Mouse (Mus musculus) MEL (cell line): ENCODE data around the gene Stpg1. TPM values are rescaled to one million over a fixed set of nuclear protein-coding genes. Genes with fewer than 3 reads are reported as not detected.

ENCODE experiments used
- DNase-seq: peaks from one replicate; pipeline ENCODE4 v3.0.0; 2011; ENCODE audit warnings: low read depth, low spot score
- H3K27ac ChIP-seq: 2 replicates; pipeline ENCODE4 v1.5.1; 2012; ENCODE audit warnings: low read depth, mild to moderate bottlenecking, control low read depth, low read length, moderate library complexity; ENCODE audit not compliant: control insufficient read depth
- H3K27me3 ChIP-seq, 2 experiments: fragments of 150-350 bp in 1 of 2; sonication (generic) in 1 of 2; 2 replicates each; pipeline ENCODE4 v1.6.1; 2012; ENCODE audit warnings: low read length in 2 of 2, mild to moderate bottlenecking in 2 of 2, improper control_type of control experiment in 1 of 2, moderate library complexity in 1 of 2; ENCODE audit not compliant: insufficient read depth in 2 of 2, control insufficient read depth in 1 of 2
- H3K36me3 ChIP-seq, 2 experiments: 2 replicates each; pipeline ENCODE4 v1.6.1; 2012 to 2014; ENCODE audit warnings: low read length in 2 of 2, improper control_type of control experiment in 1 of 2, inconsistent platforms in 1 of 2, mild to moderate bottlenecking in 1 of 2; ENCODE audit not compliant: insufficient read depth in 2 of 2, control insufficient read depth in 1 of 2
- H3K4me1 ChIP-seq, 2 experiments: fragments of 150-350 bp in 1 of 2; sonication (generic) in 1 of 2; 2 replicates each; pipeline ENCODE4 v1.6.1; 2012; ENCODE audit warnings: low read length in 2 of 2, improper control_type of control experiment in 1 of 2, mild to moderate bottlenecking in 1 of 2; ENCODE audit not compliant: insufficient read depth in 2 of 2, control insufficient read depth in 1 of 2
- H3K4me3 ChIP-seq, 2 experiments: fragments of 150-350 bp in 1 of 2; sonication (generic) in 1 of 2; 2 replicates each; pipeline ENCODE4 v1.5.1; 2012; ENCODE audit warnings: low read depth in 2 of 2, low read length in 2 of 2, mild to moderate bottlenecking in 2 of 2, moderate library complexity in 2 of 2, control low read depth in 1 of 2, improper control_type of control experiment in 1 of 2; ENCODE audit not compliant: control insufficient read depth in 1 of 2, insufficient read depth in 1 of 2
- H3K79me2 ChIP-seq: 2 replicates; pipeline ENCODE4 v1.6.1; 2012; ENCODE audit warnings: mild to moderate bottlenecking, low read length, moderate library complexity; ENCODE audit not compliant: control insufficient read depth, poor library complexity, insufficient read depth
- H3K9ac ChIP-seq: 2 replicates; pipeline ENCODE4 v1.6.1; 2012; ENCODE audit warnings: low read depth, mild to moderate bottlenecking, control low read depth, low read length, moderate library complexity; ENCODE audit not compliant: control insufficient read depth, poor library complexity, severe bottlenecking
- H3K9me3 ChIP-seq: fragments of 150-350 bp; sonication (generic); replicated peaks from 2 replicates; pipeline ENCODE4 v1.6.1; 2012; ENCODE audit warnings: mild to moderate bottlenecking, low read length, improper control_type of control experiment, moderate library complexity; ENCODE audit not compliant: insufficient read depth
- BHLHE40 ChIP-seq: IDR thresholded peaks from 2 replicates; pipeline ENCODE4 v1.6.1; 2012; ENCODE audit warnings: low read depth, mild to moderate bottlenecking, inconsistent platforms, low read length, improper control_type of control experiment, borderline replicate concordance
- CHD1 ChIP-seq: IDR thresholded peaks from 2 replicates; pipeline ENCODE4 v1.6.1; 2012; ENCODE audit warnings: low read depth, mild to moderate bottlenecking, inconsistent platforms, low read length, improper control_type of control experiment
- CTCF ChIP-seq, 3 experiments: IDR thresholded peaks in 2 of 3; conservative IDR thresholded peaks in 1 of 3; 2 replicates each; pipeline ENCODE4 v1.5.1; 2011 to 2012; ENCODE audit warnings: low read length in 3 of 3, low read depth in 2 of 3, mild to moderate bottlenecking in 2 of 3, improper control_type of control experiment in 1 of 3, inconsistent platforms in 1 of 3, mixed read lengths in 1 of 3, moderate library complexity in 1 of 3; ENCODE audit not compliant: control insufficient read depth in 1 of 3, insufficient read depth in 1 of 3, poor library complexity in 1 of 3, severe bottlenecking in 1 of 3
- EP300 ChIP-seq, 2 experiments: IDR thresholded peaks; 2 replicates each; pipeline ENCODE4 v1.6.1; 2011; ENCODE audit warnings: improper control_type of control experiment in 2 of 2, low read length in 2 of 2, low read depth in 1 of 2, mild to moderate bottlenecking in 1 of 2
- ETS1 ChIP-seq: IDR thresholded peaks from 2 replicates; pipeline ENCODE4 v1.6.1; 2012; ENCODE audit warnings: low read depth, mild to moderate bottlenecking, inconsistent platforms, low read length, improper control_type of control experiment, moderate library complexity
- JUND ChIP-seq: IDR thresholded peaks from 2 replicates; pipeline ENCODE4 v1.6.1; 2011; ENCODE audit warnings: low read depth, mild to moderate bottlenecking, improper control_type of control experiment, low read length
- KAT2A ChIP-seq: conservative IDR thresholded peaks from 2 replicates; pipeline ENCODE4 v1.6.1; 2012; ENCODE audit warnings: low read depth, low read length, improper control_type of control experiment, inconsistent platforms
- MAFK ChIP-seq: IDR thresholded peaks from 2 replicates; pipeline ENCODE4 v1.6.1; 2011; ENCODE audit warnings: low read depth, mild to moderate bottlenecking, low read length, improper control_type of control experiment, borderline replicate concordance
- NELFE ChIP-seq: IDR thresholded peaks from 2 replicates; pipeline ENCODE4 v1.6.1; 2011; ENCODE audit warnings: low read depth, low read length, improper control_type of control experiment
- NRF1 ChIP-seq: IDR thresholded peaks from 2 replicates; pipeline ENCODE4 v1.6.1; 2014; ENCODE audit warnings: low read depth, mild to moderate bottlenecking, inconsistent platforms, low read length, improper control_type of control experiment, moderate library complexity; ENCODE audit not compliant: poor library complexity, insufficient read depth, severe bottlenecking
- POLR2A ChIP-seq, 2 experiments: IDR thresholded peaks; 2 replicates each; pipeline ENCODE4 v1.6.1; 2011 to 2012; ENCODE audit warnings: low read length in 2 of 2, mild to moderate bottlenecking in 2 of 2, control low read depth in 1 of 2, improper control_type of control experiment in 1 of 2, low read depth in 1 of 2, moderate library complexity in 1 of 2; ENCODE audit not compliant: control insufficient read depth in 1 of 2, insufficient read depth in 1 of 2, poor library complexity in 1 of 2
- POLR2AphosphoS2 ChIP-seq: IDR thresholded peaks from 2 replicates; pipeline ENCODE4 v1.6.1; 2011; ENCODE audit warnings: low read length, improper control_type of control experiment
- RCOR1 ChIP-seq: IDR thresholded peaks from 2 replicates; pipeline ENCODE4 v1.6.1; 2012; ENCODE audit warnings: low read depth, mild to moderate bottlenecking, inconsistent platforms, low read length, improper control_type of control experiment
- SIN3A ChIP-seq: IDR thresholded peaks from 2 replicates; pipeline ENCODE4 v1.6.1; 2012; ENCODE audit warnings: low read length, improper control_type of control experiment, inconsistent platforms
- SMC3 ChIP-seq: IDR thresholded peaks from 2 replicates; pipeline ENCODE4 v1.6.1; 2011; ENCODE audit warnings: low read depth, low read length, improper control_type of control experiment
- TAL1 ChIP-seq: IDR thresholded peaks from 2 replicates; pipeline ENCODE4 v1.6.1; 2012; ENCODE audit warnings: mild to moderate bottlenecking, inconsistent platforms, low read length, moderate library complexity, mixed read lengths
- TCF12 ChIP-seq: IDR thresholded peaks from 2 replicates; pipeline ENCODE4 v1.6.1; 2014; ENCODE audit warnings: low read depth, mild to moderate bottlenecking, inconsistent platforms, low read length, improper control_type of control experiment, moderate library complexity
- USF1 ChIP-seq: IDR thresholded peaks from 2 replicates; pipeline ENCODE4 v1.6.1; 2014; ENCODE audit warnings: low read depth, mild to moderate bottlenecking, inconsistent platforms, low read length, improper control_type of control experiment, moderate library complexity
- ZMIZ1 ChIP-seq: IDR thresholded peaks from 2 replicates; pipeline ENCODE4 v1.6.1; 2012; ENCODE audit warnings: low read depth, mild to moderate bottlenecking, inconsistent platforms, low read length, improper control_type of control experiment, moderate library complexity
- ZNF384 ChIP-seq: IDR thresholded peaks from 2 replicates; pipeline ENCODE4 v1.6.1; 2012; ENCODE audit warnings: low read depth, mild to moderate bottlenecking, inconsistent platforms, low read length, improper control_type of control experiment
- polyA plus RNA-seq, 2 experiments: library from polyadenylated mRNA; stranded (reverse) in 1 of 2; unstranded in 1 of 2; fragments of >175 nt in 1 of 2; fragments of >200 nt in 1 of 2; gene quantifications; 2 replicates each; pipeline versions ENCODE4 v1.2.1 to v1.2.4; 2012; ENCODE audit warnings: low replicate concordance in 2 of 2, low read depth in 1 of 2; ENCODE audit not compliant: insufficient read length in 2 of 2, insufficient read depth in 1 of 2, missing spikeins in 1 of 2
- total RNA-seq: library from RNA; depleted of rRNA; stranded (reverse); fragments of 300-350 nt; gene quantifications from 2 replicates; pipeline ENCODE4 v1.2.3, GENCODE M21; 2012

Stpg1 gene
- total and polyA plus RNA-seq, 3 experiments = 0.21 TPM; not detected in 2

- H3K9me3 ChIP-seq = no peaks in the 10 kb centered on the region
- DNase-seq = no peak
- H3K9ac ChIP-seq = no peak overlapping the region
- H3K36me3 ChIP-seq = no peaks in the 10 kb centered on the region
- no peaks in the 10 kb centered on the region; a peak in 1 of 4 replicates for H3K4me1 ChIP-seq
- no peaks in the 10 kb centered on the region for H3K79me2 ChIP-seq
- no peaks in the 10 kb centered on the region; a peak in 2 of 4 replicates for H3K27me3 ChIP-seq
- no peak overlapping the region for H3K4me3 ChIP-seq
- TF ChIP-seq POLR2A (IDR thresholded peaks at IDR 0.05; ENCODE audit: control insufficient read depth in 1 of 2, insufficient read depth in 1 of 2, low read depth in 1 of 2, low read length in 2 of 2, poor library complexity in 1 of 2) = no peak
- no peak for TF ChIP-seq EP300 (IDR thresholded peaks at IDR 0.05; ENCODE audit: low read depth in 1 of 2, low read length in 2 of 2)
- no peak for TF ChIP-seq NRF1
- no peak for TF ChIP-seq USF1
- H3K27ac ChIP-seq = no peak overlapping the region
Observed at GRCm38 (mm10) chr4:135533001-135533400, 38.4 kb downstream of the Stpg1 start.

- H3K9ac ChIP-seq = no peak overlapping the region
- H3K4me1 ChIP-seq = no peaks in the 10 kb centered on the region; a peak in 1 of 4 replicates
- H3K9me3 ChIP-seq = no peaks in the 10 kb centered on the region
- no peaks in the 10 kb centered on the region for H3K36me3 ChIP-seq
- H3K79me2 ChIP-seq = no peaks in the 10 kb centered on the region
- no peaks in the 10 kb centered on the region; a peak in 2 of 4 replicates for H3K27me3 ChIP-seq
- no peak for TF ChIP-seq ETS1
- TF ChIP-seq KAT2A = no peak
- TF ChIP-seq BHLHE40 = no peak
- no peak for TF ChIP-seq TAL1
- no peak for TF ChIP-seq ZMIZ1
- TF ChIP-seq SMC3 = no peak
- no peak for TF ChIP-seq POLR2AphosphoS2
- TF ChIP-seq CTCF (IDR thresholded peaks at IDR 0.05 in 2 of 3, conservative IDR thresholded peaks at IDR 0.05 in 1 of 3; ENCODE audit: control insufficient read depth in 1 of 3, insufficient read depth in 1 of 3, low read depth in 2 of 3, low read length in 3 of 3, poor library complexity in 1 of 3, severe bottlenecking in 1 of 3) = no peak
- TF ChIP-seq MAFK = no peak
- TF ChIP-seq TCF12 = no peak
- no peak for TF ChIP-seq RCOR1
- TF ChIP-seq SIN3A = no peak
- TF ChIP-seq JUND = no peak
- TF ChIP-seq NELFE = no peak
- no peak for TF ChIP-seq CHD1
- TF ChIP-seq ZNF384 = no peak
- no peak overlapping the region for H3K27ac ChIP-seq
- no peak overlapping the region for H3K4me3 ChIP-seq
- DNase-seq = no peak
Observed at GRCm38 (mm10) chr4:135535021-135535420, 40.4 kb downstream of the Stpg1 start.
